Mouse (Mus musculus) liver (tissue): ENCODE measurements around the gene Tha1.

Experiments used
- DNase-seq: peaks from one replicate; pipeline ENCODE4 v3.0.0-alpha.2; 2020; ENCODE audit warnings: mixed read lengths

Tha1 gene

GRCm38 (mm10) chr11:117880977-117881358 lies 7.7 kb upstream of the Tha1 start:
- DNase-seq, result no peak

GRCm38 (mm10) chr11:117880336-117880976 lies 7.2 kb upstream of the Tha1 start:
- DNase-seq, result no peak

GRCm38 (mm10) chr11:117879676-117880075 lies 6.4 kb upstream of the Tha1 start:
- no peak for DNase-seq

DNA sequence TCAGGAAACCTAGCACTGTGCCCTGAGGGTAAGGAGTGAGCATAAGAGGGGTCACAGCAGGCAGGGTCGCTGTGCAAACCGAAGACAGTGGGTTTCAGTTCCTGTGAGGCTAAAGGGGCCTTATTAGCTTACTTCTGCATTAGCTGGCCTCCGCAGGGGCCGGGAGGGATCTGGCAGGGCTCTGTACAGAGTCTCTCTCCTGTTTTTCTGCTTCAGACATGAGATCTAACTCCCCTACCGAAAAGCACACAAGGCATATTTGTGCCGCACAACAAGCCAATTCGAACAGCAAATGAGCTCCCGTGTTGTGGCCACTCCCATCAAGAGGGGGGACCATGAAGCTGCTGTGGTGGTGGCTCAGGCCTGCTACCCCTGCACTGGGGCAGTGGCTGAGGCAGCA lies 5.6 kb upstream of the Tha1 start:
- DNase-seq, result no peak

DNA sequence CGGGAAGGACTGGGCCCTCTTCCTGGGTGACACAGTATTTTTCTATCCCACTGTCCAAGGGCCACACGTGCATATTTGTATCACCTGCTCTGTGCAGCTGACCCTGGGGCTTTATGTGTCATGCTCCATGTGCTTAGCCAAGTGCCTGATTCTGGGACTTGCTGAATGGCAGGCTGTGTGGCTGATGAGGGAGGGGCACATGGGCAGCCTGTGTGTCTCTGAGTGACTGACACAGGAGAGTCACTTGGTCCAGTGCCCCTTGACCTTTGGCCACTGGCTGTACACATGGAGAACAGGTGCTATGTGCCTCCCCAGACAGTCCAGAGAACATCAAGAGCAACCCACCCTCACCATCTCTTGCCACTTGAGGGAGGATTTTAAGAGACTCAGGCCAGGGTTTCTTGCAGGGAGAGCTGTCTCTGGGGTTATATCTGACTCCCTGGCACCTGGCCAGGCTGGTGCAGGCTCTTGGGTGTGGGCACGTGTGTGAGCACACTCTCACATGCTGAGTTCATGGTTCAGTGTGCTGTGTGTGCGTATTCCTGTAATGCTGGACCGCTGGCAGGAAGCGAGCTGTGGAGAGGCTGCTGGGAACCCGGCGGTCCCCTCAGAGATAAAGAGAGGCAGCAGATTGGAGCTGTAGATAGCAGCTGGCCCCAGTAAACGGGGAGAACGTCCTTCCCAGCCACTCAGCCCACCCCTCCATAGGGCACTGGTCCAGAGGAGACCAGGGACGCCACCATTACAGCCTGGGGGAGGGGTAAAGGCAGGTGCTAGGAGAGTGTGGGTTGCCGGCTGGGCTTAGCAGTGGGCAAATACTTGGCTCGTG lies 4.8 kb upstream of the Tha1 start:
- DNase-seq, result no peak

DNA sequence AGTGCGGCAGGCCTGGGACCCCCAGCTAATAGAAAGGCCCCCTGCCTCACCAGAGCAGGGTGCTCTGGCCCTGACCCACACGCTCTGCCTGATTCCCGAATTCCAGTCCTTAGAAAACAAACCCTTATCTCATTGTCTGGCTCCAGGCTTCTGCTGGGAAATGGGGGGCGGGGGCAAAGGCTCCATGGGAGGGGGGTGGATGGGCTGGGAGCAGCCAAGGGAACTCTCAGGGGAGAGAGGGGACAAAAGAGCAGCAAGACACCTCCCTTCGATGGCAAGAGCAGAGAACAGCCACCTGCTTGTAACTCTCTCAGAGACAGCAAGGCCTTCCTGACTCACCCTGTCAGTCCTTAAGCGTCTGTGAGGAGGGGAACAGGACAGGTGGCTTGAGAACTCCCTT lies 2.4 kb upstream of the Tha1 start:
- DNase-seq, result no peak

GRCm38 (mm10) chr11:117874419-117874818 lies 1.1 kb upstream of the Tha1 start:
- no peak for DNase-seq

GRCm38 (mm10) chr11:117871911-117872584 lies 1.2 kb downstream of the Tha1 start:
- no peak for DNase-seq

DNA sequence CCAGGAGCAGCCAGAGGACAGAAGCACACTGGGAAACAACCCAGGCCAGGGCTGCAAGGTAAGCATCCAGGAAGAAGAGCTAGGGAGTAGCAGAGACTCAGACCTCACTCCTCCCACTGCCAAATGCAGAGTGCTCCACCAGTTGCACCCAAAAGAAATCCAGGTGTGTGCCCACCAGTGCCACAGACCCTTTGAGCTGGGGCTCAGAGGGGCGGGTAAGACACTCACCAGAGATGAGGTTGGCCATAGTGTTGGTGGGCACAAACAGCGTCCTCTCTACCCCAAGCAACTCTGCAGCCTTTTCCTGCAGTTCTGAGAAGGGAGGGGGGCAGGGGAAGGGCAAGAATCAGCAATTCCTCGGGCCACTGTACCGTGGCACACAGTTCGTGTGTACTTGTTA lies 1.9 kb downstream of the Tha1 start:
- no peak for DNase-seq

GRCm38 (mm10) chr11:117870688-117871365 lies 2.5 kb downstream of the Tha1 start:
- DNase-seq, result peak; percentile 69

DNA sequence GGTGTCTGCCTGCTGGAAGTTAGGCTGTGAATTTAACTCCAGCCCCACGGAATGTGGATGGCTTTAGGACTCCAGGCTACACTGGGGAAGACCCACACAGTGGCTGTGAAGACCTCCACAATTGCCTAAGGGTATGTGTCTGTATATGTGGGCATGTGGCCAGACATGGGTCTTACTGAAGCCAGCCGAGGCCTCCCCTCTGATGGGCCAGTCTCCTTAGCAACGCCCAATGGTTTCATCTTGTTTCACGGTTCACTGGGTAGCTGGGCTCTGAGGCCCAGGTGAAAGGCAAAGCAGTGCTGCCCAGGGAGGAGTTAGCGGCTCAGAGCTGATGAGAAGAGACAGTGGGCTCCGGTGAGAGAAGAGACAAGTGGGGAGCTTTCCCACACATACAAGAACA lies 7.3 kb downstream of the Tha1 start:
- DNase-seq, result no peak

- no peak for DNase-seq
Observed at GRCm38 (mm10) chr11:117864805-117865204, 8.5 kb downstream of the Tha1 start.

GRCm38 (mm10) chr11:117863174-117863856 lies 10.0 kb downstream of the Tha1 start:
- no peak for DNase-seq

DNA sequence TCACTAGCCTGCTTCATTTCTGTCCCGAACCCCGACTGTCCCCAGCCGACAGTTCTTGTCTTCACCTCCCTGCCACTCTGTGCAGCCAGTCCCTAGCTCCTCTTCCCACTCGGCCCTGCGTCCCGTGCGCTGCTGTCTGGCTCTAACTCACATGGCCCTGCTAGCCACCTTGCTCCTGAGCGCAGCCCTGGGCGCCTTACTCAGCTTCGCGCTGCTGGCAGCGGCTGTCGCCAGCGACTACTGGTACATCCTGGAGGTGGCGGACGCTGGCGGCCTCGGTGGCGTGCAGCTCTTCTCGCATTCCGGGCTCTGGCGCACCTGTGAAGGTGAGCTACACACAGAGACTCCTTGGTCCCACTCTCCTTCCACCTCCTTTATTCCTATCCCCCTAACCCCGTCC lies 12.7 kb downstream of the Tha1 start, which contains the start of gene Tmem235:
TSS of gene Tmem235 (plus strand) at position 152 of the 400 bp plus-strand sequence.
- no peak for DNase-seq

DNA sequence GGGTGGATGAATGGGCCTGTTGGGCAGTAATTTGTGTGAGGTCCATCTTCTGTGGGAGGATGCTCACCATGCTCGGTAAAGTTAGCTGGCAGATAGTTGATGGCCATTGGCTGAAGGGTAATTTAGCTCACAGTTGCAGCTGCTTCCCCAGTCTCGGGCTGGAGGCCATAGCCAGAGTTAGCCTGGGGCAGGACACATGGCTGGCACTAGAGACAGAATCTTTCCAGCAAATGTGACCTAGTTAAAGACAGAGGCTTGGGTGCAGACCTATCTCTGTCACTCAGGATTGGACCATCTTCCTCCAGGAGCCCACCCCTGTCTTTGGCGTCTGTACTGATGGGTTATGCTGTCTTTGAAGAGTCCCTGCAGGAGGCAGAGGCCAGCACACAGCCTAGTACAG lies 14.9 kb downstream of the Tha1 start:
- DNase-seq, result no peak

DNA sequence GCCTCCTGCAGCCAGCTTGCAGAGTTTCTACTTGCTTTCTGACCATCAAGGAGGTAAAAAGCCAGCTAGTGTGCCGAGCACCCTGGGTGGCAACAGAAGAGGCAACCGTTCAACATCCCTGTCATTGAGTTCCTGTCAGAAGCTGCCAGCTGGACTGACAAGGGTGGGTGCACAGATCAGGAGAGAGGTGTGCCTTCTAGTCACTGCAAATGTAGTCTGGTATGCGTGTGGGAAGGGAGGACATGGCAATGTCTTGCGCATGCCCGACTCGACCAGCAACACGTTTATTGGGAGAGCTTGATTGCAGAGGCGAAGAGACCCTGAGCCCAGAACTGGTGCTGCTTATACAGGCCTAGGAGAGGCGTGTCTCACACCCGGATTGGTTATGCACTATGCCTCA lies 15.8 kb downstream of the Tha1 start:
- no peak for DNase-seq

DNA sequence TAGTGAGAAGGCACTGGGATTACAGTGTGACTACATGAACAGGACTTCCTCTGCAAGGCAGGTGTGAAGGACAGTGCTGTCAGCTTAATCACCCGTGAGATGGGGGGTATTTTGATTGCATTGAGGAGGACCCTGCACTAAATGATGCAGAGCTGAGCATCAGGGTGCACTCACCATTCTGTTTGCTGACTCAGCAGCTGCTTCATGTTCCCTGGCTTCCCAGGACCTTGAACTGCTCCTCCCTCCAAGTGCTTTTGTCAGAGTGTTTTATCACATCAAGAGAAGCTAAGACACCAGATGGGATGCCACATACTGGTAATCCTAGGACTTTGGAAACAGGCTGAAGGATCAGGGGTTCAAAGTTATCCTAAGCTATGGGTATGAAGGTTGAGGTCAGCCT lies 17.3 kb downstream of the Tha1 start:
- no peak for DNase-seq

DNA sequence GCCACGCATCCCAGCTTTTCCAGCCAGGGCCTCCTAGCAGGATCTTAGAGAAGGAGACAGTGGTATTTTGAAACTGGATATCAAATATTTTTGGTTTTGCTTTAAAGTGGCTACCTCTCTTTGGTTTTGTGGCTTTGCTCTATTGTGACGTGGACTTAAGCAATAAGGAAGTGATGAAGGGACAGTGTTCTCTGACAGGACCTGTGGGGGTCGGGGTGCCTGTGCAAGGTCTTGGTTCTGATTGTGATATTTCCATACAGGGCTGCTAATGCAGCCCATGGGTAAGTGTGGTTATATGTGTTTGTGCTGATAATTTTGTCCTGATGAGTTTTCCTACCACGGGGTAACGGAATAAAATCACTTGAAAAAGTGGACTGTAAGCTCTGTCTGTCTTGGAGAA lies 17.9 kb downstream of the Tha1 start:
- DNase-seq, result no peak

DNA sequence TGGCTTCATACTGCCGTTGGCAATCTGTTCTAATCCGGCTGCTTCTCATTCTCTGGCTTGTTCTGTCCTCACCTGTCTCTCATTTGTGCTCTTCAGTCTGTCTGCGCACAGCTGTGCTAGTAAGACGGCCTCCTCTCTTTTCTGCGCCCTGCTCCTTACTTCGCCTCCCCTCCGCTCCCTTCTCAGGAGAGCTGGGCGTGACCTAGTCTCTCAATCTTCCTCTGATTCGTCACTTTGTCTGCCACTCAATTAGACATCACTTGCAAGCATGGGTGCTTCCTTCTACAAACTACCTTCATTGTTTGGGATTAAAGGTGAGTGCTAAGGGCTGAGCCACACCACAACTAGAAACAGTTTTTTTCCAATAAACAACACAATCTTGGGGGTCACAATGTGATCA lies 19.0 kb downstream of the Tha1 start:
- DNase-seq, result no peak

GRCm38 (mm10) chr11:117852875-117853274 lies 20.4 kb downstream of the Tha1 start:
- DNase-seq, result no peak

GRCm38 (mm10) chr11:117848985-117849671 lies 24.2 kb downstream of the Tha1 start, which contains the start of gene Birc5:
TSS of gene Birc5 (plus strand) at chr11:117849251.
- peak; percentile 98 for DNase-seq
